In the genomic region with DNA sequence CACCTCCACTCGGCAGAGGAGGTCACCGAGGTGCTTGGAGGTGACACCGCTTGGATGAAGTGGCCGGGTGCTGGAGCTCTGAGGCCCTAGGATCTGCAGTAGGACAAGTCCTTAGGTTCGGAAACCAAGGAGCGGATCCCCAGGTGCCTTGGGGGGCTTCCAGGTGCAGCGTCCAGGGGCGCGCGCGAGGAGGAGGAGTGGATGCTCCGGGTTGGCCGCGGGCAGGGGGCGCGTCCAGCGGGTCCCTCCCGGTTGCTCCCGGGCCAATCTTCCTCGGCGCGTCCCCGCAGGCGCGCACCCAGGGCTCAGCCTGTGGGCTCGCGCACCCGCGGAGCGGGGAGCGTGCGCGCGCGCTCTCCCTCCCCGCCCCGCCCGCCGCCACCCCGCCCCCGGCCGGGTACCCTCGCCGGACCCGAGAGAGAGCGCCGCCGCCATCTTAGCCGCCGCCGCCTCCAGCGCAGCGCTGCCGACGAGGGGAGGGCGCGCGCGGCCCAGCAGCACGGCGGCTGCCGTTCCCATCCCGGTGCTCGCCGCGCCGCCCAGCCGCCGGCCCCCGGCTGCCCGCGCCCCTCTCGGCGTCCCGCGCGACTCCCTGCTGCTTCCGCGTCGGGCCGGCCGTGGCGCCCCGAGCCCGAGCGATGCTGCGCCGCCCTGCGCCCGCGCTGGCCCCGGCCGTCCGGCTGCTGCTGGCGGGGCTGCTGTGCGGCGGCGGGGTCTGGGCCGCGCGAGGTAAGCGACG, we compare ENCODE assay signal across 7 mouse cellular contexts. TPM values are rescaled to one million over a fixed set of nuclear protein-coding genes. Genes with fewer than 3 reads are reported as not detected.
DNase-seq lines count a peak whose midpoint lies in the region; ATAC-seq and TF ChIP-seq lines count a peak whose summit lies in the region.

A gene (plus strand): TSS at position 425 of the 739 bp plus-strand sequence.

- H3K27ac ChIP-seq in gastrocnemius, adult 2 months = peak within 1 kb of the TSS; percentile 75
- peak within 1 kb of the TSS; percentile 92 for H3K27ac ChIP-seq in hindbrain, embryonic 14.5 days
- no peak within 1 kb of the TSS for H3K27ac ChIP-seq in macrophage

- no peak for TF ChIP-seq CTCF in gastrocnemius, adult 2 months (IDR thresholded peaks at IDR 0.05)

- under 1% methylated on average over 72 of the region's 103 CpGs for WGBS in hindbrain, embryonic 14.5 days
- WGBS in macrophage (ENCODE audit: missing documents) = 2% methylated on average over 65 of the region's 103 CpGs

- H3K9me3 ChIP-seq in hindbrain, embryonic 14.5 days (ENCODE audit: control insufficient read depth, low read length) = no peaks in the 10 kb centered on the region

- peaks cover 15% of the 10 kb centered on the region for H3K4me1 ChIP-seq in hindbrain, embryonic 14.5 days (replicated peaks; ENCODE audit: control insufficient read depth, insufficient read depth, low read length)

- intact Hi-C loops in gastrocnemius, adult 2 months (cut with DNase I) = no loop called here

- ATAC-seq in hindbrain, embryonic 14.5 days (ENCODE audit: low FRiP score) = peak; percentile 85

- no peaks in the 10 kb centered on the region for H3K36me3 ChIP-seq in hindbrain, embryonic 14.5 days (replicated peaks; ENCODE audit: control insufficient read depth, insufficient read depth)
- no peaks in the 10 kb centered on the region for H3K36me3 ChIP-seq in macrophage (ENCODE audit: inconsistent target)

- H3K4me3 ChIP-seq in gastrocnemius, adult 2 months = peak within 1 kb of the TSS; percentile 89
- peak within 1 kb of the TSS; percentile 95 for H3K4me3 ChIP-seq in hindbrain, embryonic 14.5 days (replicated peaks; ENCODE audit: low read length)
- peak within 1 kb of the TSS; percentile 12 for H3K4me3 ChIP-seq in macrophage (ENCODE audit: inconsistent target)

- peak within 1 kb of the TSS; percentile 96 for H3K9ac ChIP-seq in hindbrain, embryonic 14.5 days

- peak; percentile 68 to 83 for DNase-seq in adrenal gland, adult (ENCODE audit: inconsistent age in 2 of 2, low spot score in 1 of 2)
- DNase-seq in cerebellum, postnatal 14 days = peak; percentile 87 to 88
- DNase-seq in gastrocnemius, adult 2 months = peak; percentile 79
- DNase-seq in hindbrain, embryonic 14.5 days (ENCODE audit: low spot score) = peak; percentile 85
- peak; percentile 63 to 65 for DNase-seq in layer of hippocampus, postnatal 36 days
- peak; percentile 80 for DNase-seq in right cerebral cortex, postnatal 25 days

- H3K79me2 ChIP-seq in macrophage (ENCODE audit: inconsistent target) = no peaks in the 10 kb centered on the region

- no peaks in the 10 kb centered on the region for H3K27me3 ChIP-seq in hindbrain, embryonic 14.5 days (ENCODE audit: control insufficient read depth, insufficient read depth, low read length)

- H3K4me2 ChIP-seq in hindbrain, embryonic 14.5 days (replicated peaks) = peak within 1 kb of the TSS; percentile 97

RNA-seq across cellular contexts. Expression of the gene that starts here (rescaled TPM):
- 10 to 100 TPM; 24.0 to 38.2 TPM for total RNA-seq in gastrocnemius, adult 2 months (2021)
- 147 and 154 TPM in 2 replicates for polyA plus RNA-seq in hindbrain, embryonic 14.5 days (2014; fragmentation: Nextera tagmentation; extraction: Ambion mirVana)
- total RNA-seq in layer of hippocampus, postnatal 36 days (2021) = 100 to 1,000 TPM; 747 to 821 TPM
- 10 to 100 TPM in 4 of 26 experiments, 1 to 10 TPM in 21, under 1 TPM in 1; 0.68 to 17.6 (median 5.2) TPM for total RNA-seq in macrophage (2018; cell fraction: chromatin; rRNA removed)
- 10 to 100 TPM in 8 of 26 experiments, 1 to 10 TPM in 18; 3.7 to 16.8 (median 7.7) TPM for total RNA-seq in macrophage (2018; cell fraction: cytosol; rRNA removed)
- total RNA-seq in macrophage (2018; cell fraction: nucleus; rRNA removed) = 10 to 100 TPM in 7 of 26 experiments, 1 to 10 TPM in 19; 3.9 to 20.8 (median 8.5) TPM
- 4.0 to 15.2 TPM (median 13.8 TPM) in 3 replicates for polyA plus RNA-seq in macrophage (2018)

Comparison
In these comparisons a context has a peak if more than half of its experiments do, and no peak if none do; other contexts are left out.
1. RNA of the gene that starts here (total RNA-seq): 747 to 821 TPM in layer of hippocampus, postnatal 36 days; 24.0 to 38.2 TPM in gastrocnemius, adult 2 months; every median in the first group is over 10 times any median in the second.
2. H3K4me3 ChIP-seq: peak in every context shown above with its lines; median percentile 95 in hindbrain, embryonic 14.5 days; 89 in gastrocnemius, adult 2 months; 12 in macrophage.
3. Peak in every context shown above with its lines, with median percentiles within 50 percentile points of each other: DNase-seq.